Mouse (Mus musculus): ENCODE results near the gene Asphd2. TPM values are rescaled to one million over a fixed set of nuclear protein-coding genes. Genes with fewer than 3 reads are reported as not detected.

Gene Asphd2
- polyA plus RNA-seq, 1 experiment from 2014 or later: 18.5 TPM

DNA sequence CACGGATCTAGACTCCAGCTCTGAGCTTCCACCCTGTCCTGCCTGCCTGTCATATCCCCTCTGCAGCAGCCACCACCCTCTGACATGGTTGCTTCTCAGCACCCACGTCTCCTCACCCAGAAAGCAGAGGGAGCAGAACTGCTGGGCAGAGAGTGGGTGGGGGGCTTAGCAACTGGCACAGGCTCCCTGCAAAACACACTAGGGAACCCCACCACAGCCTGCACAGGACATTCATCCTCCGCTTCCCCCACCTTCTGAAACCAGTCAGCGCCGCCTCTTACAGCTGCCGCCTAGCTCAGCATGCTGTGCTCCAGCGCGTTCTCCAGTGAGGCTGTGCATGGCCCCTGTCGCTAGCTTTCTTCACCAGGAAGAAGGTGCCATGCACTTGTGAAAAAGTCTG, 5.3 kb downstream of the Asphd2 start:
- H3K27ac ChIP-seq: no peak overlapping the region
- peaks cover 23% of the 10 kb centered on the region for H3K27me3 ChIP-seq
- H3K36me3 ChIP-seq: peaks cover 23% of the 10 kb centered on the region
- no peak overlapping the region for H3K9ac ChIP-seq
- no peak overlapping the region for H3K4me2 ChIP-seq
- H3K4me3 ChIP-seq: no peak overlapping the region
- H3K9me3 ChIP-seq: no peaks in the 10 kb centered on the region
- H3K4me1 ChIP-seq: peaks cover 14% of the 10 kb centered on the region
- ATAC-seq (ENCODE audit: insufficient number of reproducible peaks, low FRiP score, low TSS enrichment, low read depth): no peak
- WGBS: 80% methylated on average over 9 of the region's 9 CpGs

DNA sequence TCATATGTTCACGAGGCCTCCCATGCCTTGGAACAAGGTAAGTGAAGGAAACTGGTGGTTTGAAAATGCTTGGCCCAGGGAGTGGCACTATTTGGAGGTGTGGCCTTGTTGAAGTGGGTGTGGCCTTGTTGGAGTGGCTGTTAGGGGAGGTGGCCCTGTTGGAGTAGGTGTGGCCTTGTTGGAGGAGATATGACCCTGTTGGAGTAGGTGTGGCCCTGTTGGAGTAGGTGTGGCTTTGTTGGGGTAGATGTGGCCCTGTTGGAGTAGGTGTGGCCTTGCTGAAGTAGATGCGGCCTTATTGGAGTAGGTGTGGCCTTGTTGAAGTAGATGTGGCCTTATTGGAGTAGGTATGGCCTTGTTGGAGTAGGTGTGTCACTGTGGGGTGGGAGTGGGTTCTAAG, 8.7 kb downstream of the Asphd2 start:
- no peaks in the 10 kb centered on the region for H3K27me3 ChIP-seq
- H3K36me3 ChIP-seq: peaks cover 20% of the 10 kb centered on the region
- H3K9ac ChIP-seq: no peak overlapping the region
- WGBS: 57% methylated on average over 2 of the region's 2 CpGs
- H3K4me2 ChIP-seq: no peak overlapping the region
- peaks cover 20% of the 10 kb centered on the region for H3K4me1 ChIP-seq
- no peaks in the 10 kb centered on the region for H3K9me3 ChIP-seq
- H3K4me3 ChIP-seq: no peak overlapping the region
- no peak for ATAC-seq (ENCODE audit: insufficient number of reproducible peaks, low FRiP score, low TSS enrichment, low read depth)
- no peak overlapping the region for H3K27ac ChIP-seq

DNA sequence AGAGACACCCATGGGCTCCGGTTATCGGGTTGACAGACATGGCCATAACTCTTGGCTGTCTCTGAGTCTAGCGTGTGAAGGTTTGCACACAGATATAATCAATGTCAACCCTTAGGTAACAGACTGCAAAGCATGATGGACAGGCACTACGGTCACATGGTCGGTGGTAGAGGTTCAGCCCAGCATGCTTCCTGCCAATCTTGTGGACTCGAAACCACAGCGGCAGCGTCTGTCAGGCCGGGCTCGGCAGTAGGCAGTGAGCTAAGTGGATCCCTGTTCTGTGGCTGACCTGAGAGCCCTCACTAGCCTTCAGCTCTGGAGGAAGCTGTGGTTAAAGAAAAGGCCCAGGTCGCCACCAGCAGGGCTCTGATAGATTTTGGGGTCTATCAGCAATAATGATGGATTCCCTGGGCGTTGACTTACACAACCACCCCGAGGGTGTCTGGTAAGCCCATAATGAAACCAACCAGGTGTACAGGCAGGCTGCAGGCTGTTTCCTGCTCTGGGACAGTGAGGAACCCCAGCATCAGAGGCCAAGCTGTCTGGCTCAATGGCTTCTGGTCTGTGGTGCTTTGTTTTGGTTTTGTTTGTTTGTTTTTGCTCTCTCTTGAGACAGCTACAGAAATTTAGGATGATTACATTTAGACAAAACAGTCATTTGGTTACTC, 9.7 kb downstream of the Asphd2 start:
- Histone ChIP-seq H3K4me3 (no peak overlapping the region), H3K27me3 (no peaks in the 10 kb centered on the region), H3K36me3 (peaks cover 22% of the 10 kb centered on the region), H3K9ac (no peak overlapping the region), H3K4me1 (peaks cover 20% of the 10 kb centered on the region), H3K4me2 (no peak overlapping the region), H3K27ac (no peak overlapping the region), H3K9me3 (no peaks in the 10 kb centered on the region)
- no peak for ATAC-seq (ENCODE audit: insufficient number of reproducible peaks, low FRiP score, low TSS enrichment, low read depth)
- 91% methylated on average over 13 of the region's 13 CpGs for WGBS

GRCm38 (mm10) chr5:112382641-112383330, 11.9 kb downstream of the Asphd2 start:
- no peaks in the 10 kb centered on the region for H3K27me3 ChIP-seq
- peaks cover 40% of the 10 kb centered on the region for H3K36me3 ChIP-seq
- no peak overlapping the region for H3K9ac ChIP-seq
- ATAC-seq (ENCODE audit: insufficient number of reproducible peaks, low FRiP score, low TSS enrichment, low read depth): peak; percentile 55; the same call in 1 of the 2 replicates
- peak overlapping the region; percentile 78 for H3K27ac ChIP-seq
- 31% methylated on average over 17 of the region's 17 CpGs for WGBS
- no peaks in the 10 kb centered on the region for H3K9me3 ChIP-seq
- H3K4me1 ChIP-seq: peaks cover 17% of the 10 kb centered on the region
- H3K4me3 ChIP-seq: no peak overlapping the region
- H3K4me2 ChIP-seq: no peak overlapping the region

GRCm38 (mm10) chr5:112382042-112382441, 12.6 kb downstream of the Asphd2 start:
- Histone ChIP-seq H3K27me3 (no peaks in the 10 kb centered on the region), H3K9ac (no peak overlapping the region), H3K4me1 (peaks cover 17% of the 10 kb centered on the region), H3K4me3 (no peak overlapping the region), H3K36me3 (peaks cover 46% of the 10 kb centered on the region), H3K4me2 (no peak overlapping the region), H3K9me3 (no peaks in the 10 kb centered on the region), H3K27ac (peak overlapping the region; percentile 67)
- ATAC-seq (ENCODE audit: insufficient number of reproducible peaks, low FRiP score, low TSS enrichment, low read depth): no peak
- WGBS: 81% methylated on average over 9 of the region's 9 CpGs

DNA sequence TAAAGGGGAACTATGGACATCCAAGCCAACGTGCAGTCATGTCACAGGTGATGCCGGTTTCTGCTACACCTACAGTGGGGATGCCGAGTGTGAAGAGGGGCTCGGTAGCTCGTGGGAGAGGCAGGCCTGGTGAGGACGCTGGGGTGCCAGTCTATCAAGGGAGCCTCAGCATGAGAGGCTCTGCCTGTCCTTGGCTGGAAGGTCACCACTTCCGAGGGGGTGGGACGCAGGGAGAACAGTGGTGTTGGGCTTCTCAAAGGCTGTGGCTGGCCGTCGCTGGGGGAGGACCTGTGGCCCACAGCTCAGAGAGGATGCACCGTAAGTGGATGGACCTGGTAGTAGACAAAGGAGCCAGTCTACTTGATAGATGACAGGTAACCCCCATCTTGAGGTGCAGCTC, 13.5 kb downstream of the Asphd2 start:
- 85% methylated on average over 11 of the region's 11 CpGs for WGBS
- no peak overlapping the region for H3K4me3 ChIP-seq
- no peaks in the 10 kb centered on the region for H3K27me3 ChIP-seq
- H3K9ac ChIP-seq: no peak overlapping the region
- H3K36me3 ChIP-seq: peaks cover 42% of the 10 kb centered on the region
- H3K27ac ChIP-seq: no peak overlapping the region
- peaks cover 17% of the 10 kb centered on the region for H3K4me1 ChIP-seq
- H3K4me2 ChIP-seq: no peak overlapping the region
- H3K9me3 ChIP-seq: no peaks in the 10 kb centered on the region
- ATAC-seq (ENCODE audit: insufficient number of reproducible peaks, low FRiP score, low TSS enrichment, low read depth): no peak

DNA sequence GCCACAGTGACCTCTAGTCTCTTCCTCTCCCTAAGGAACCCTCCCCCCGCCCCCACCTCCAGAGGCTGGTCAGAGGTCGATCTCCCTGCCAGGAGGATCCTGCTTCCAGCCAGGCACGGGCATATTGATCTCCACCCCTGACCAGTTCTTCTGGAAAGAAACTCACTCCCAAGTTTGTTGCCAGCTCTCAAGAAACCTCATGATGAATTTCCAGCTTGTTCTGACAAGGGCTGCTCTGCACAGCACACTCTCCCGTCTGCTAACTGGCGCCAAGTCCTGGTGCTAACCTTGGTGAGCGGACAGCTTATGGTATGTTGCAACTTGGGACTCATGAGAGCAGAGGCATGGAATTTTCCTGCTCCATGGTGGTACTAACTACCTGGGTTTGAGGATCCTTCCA, 15.9 kb downstream of the Asphd2 start:
- H3K4me3 ChIP-seq: no peak overlapping the region
- no peaks in the 10 kb centered on the region for H3K9me3 ChIP-seq
- WGBS: 86% methylated on average over 6 of the region's 6 CpGs
- H3K4me2 ChIP-seq: no peak overlapping the region
- peaks cover 17% of the 10 kb centered on the region for H3K4me1 ChIP-seq
- no peak overlapping the region for H3K9ac ChIP-seq
- H3K27ac ChIP-seq: no peak overlapping the region
- peaks cover 56% of the 10 kb centered on the region for H3K36me3 ChIP-seq
- no peaks in the 10 kb centered on the region for H3K27me3 ChIP-seq
- ATAC-seq (ENCODE audit: insufficient number of reproducible peaks, low FRiP score, low TSS enrichment, low read depth): no peak

GRCm38 (mm10) chr5:112377380-112377779, 17.3 kb downstream of the Asphd2 start:
- Histone ChIP-seq H3K36me3 (peaks cover 69% of the 10 kb centered on the region), H3K9ac (no peak overlapping the region), H3K4me1 (0 out of 2 replicates have a peak, but pooled peaks cover 7% of the 10 kb centered on the region), H3K4me3 (no peak overlapping the region), H3K27me3 (no peaks in the 10 kb centered on the region), H3K27ac (no peak overlapping the region), H3K9me3 (no peaks in the 10 kb centered on the region), H3K4me2 (no peak overlapping the region)
- WGBS: 96% methylated on average over 1 of the region's 1 CpGs
- no peak for ATAC-seq (ENCODE audit: insufficient number of reproducible peaks, low FRiP score, low TSS enrichment, low read depth)

GRCm38 (mm10) chr5:112376111-112376510, 18.6 kb downstream of the Asphd2 start:
- H3K4me2 ChIP-seq: no peak overlapping the region
- no peaks in the 10 kb centered on the region for H3K9me3 ChIP-seq
- H3K27ac ChIP-seq: no peak overlapping the region
- H3K27me3 ChIP-seq: no peaks in the 10 kb centered on the region
- no peaks in the 10 kb centered on the region for H3K4me1 ChIP-seq
- no peak overlapping the region for H3K9ac ChIP-seq
- 79% methylated on average over 4 of the region's 4 CpGs for WGBS
- H3K4me3 ChIP-seq: no peak overlapping the region
- ATAC-seq (ENCODE audit: insufficient number of reproducible peaks, low FRiP score, low TSS enrichment, low read depth): no peak
- H3K36me3 ChIP-seq: peaks cover 73% of the 10 kb centered on the region

DNA sequence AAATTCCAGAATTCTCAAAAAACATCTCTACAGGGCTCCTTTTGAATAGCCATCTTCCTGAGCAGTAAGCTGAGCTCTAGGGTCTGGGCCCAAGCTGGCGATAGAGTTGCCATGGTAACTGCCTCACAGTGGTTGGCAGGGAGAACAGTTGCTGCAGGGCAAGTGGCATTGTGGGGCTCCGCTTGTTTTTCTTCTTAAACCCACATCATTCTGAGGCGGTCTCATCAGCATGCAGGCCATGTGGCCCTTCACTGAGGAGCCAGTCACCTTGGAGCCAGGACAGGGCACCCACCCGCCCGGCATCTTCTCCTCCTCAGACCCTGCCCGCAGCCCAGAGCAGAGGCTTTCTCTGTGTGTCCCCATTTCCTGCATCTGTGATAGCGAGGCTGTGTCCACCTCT, 22.7 kb downstream of the Asphd2 start:
- Histone ChIP-seq H3K27me3 (no peaks in the 10 kb centered on the region), H3K4me3 (no peak overlapping the region), H3K9ac (no peak overlapping the region), H3K36me3 (peaks cover 83% of the 10 kb centered on the region), H3K9me3 (no peaks in the 10 kb centered on the region), H3K27ac (no peak overlapping the region), H3K4me1 (no peaks in the 10 kb centered on the region), H3K4me2 (no peak overlapping the region)
- ATAC-seq (ENCODE audit: insufficient number of reproducible peaks, low FRiP score, low TSS enrichment, low read depth): no peak
- WGBS: 77% methylated on average over 7 of the region's 7 CpGs

GRCm38 (mm10) chr5:112370236-112370813, 24.3 kb downstream of the Asphd2 start:
- no peak overlapping the region for H3K4me2 ChIP-seq
- H3K4me3 ChIP-seq: no peak overlapping the region
- H3K27ac ChIP-seq: no peak overlapping the region
- H3K9ac ChIP-seq: no peak overlapping the region
- no peaks in the 10 kb centered on the region for H3K27me3 ChIP-seq
- no peaks in the 10 kb centered on the region for H3K9me3 ChIP-seq
- H3K4me1 ChIP-seq: no peaks in the 10 kb centered on the region
- no peak for ATAC-seq (ENCODE audit: insufficient number of reproducible peaks, low FRiP score, low TSS enrichment, low read depth)
- WGBS: 87% methylated on average over 12 of the region's 12 CpGs
- H3K36me3 ChIP-seq: peaks cover 81% of the 10 kb centered on the region

DNA sequence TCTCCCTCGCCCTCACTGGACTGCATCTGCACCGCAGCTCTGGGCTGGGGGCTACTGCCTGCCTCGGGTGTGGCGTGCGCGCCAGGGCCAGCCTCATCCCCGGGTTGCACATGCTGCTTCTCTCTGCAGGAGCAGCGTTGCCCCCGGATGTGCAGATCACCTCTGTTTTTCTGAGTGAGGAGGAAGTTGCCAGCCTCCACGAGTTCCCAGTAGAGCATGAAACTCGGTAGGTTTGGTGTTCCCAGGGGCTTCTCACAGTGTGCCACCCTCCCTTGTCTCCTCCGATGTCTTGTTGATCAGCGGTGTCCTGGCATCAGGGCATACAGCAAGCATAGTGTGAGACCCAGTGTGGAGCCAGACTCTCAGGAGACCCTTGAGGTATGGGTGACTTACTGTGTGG, 25.3 kb downstream of the Asphd2 start:
- peaks cover 81% of the 10 kb centered on the region for H3K36me3 ChIP-seq
- no peaks in the 10 kb centered on the region for H3K27me3 ChIP-seq
- H3K9me3 ChIP-seq: no peaks in the 10 kb centered on the region
- no peak overlapping the region for H3K4me2 ChIP-seq
- no peak overlapping the region for H3K9ac ChIP-seq
- no peak for ATAC-seq (ENCODE audit: insufficient number of reproducible peaks, low FRiP score, low TSS enrichment, low read depth)
- peaks cover 1% of the 10 kb centered on the region; the same call in 1 of the 2 replicates for H3K4me1 ChIP-seq
- WGBS: 94% methylated on average over 13 of the region's 13 CpGs
- no peak overlapping the region for H3K4me3 ChIP-seq
- no peak overlapping the region for H3K27ac ChIP-seq
